Mouse (Mus musculus): ENCODE measurements around the gene Kif26b.

DNA sequence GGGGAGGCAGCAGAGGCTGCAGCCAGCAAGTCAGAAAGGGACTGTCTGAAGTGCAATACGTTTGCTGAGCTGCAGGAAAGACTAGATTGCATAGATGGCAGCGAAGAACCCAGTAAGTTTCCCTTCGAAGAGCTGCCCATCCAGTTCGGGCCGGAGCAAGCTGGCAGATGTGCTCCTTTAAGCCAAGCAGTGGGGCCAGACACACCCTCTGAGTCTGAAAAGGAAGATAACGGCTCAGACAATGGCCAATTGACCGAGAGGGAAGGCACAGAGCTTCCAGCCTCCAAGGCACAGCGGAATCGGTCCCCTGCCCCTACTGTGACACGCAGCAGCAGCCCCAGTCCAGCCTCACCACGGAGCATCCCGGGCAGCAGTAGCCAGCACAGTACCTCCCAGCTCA, 386.1 kb downstream of the Kif26b start:
- TF ChIP-seq CTCF (IDR thresholded peaks at IDR 0.05; ENCODE audit: extremely low read depth, insufficient read length, insufficient replicate concordance, low read depth, low read length) (no peak), POLR2A (IDR thresholded peaks at IDR 0.05; ENCODE audit: low read depth, low read length) (no peak)
